Mouse (Mus musculus): ENCODE measurements at regions not wholly inside any gene's neighbourhood (a gene's known extent, or its start where the extent isn't known, plus 50 kb on each side); places are given as distances from the start of the nearest gene placed in this dataset.

GRCm38 (mm10) chr6:52368734-52369412, 55.6 kb downstream of the Evx1 start:
- peak in 1 of 2 experiments; percentile 3 for DNase-seq (ENCODE audit: low spot score in 2 of 2)

GRCm38 (mm10) chr6:52370806-52371360, 57.6 kb downstream of the Evx1 start:
- no peak for DNase-seq (ENCODE audit: low spot score in 2 of 2)

DNA sequence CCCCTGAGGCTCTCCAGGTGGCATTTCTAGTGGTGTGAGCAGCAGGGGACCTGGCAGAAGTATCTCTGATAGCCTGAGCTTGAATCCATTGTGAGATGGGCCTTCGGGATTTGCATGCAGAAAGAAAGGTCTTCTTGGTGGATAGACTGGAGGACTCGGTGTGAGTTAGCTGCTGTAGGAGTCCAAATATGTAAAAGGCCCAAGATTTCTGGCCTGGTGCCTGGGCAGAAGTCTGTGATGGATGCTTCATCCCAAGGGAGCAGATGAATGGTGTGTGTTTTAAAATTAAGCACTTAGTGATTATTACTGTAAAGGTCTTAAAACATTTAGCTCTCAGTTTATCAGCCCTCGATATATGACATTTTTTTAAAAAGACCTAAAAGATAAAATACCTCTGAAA, 65.8 kb downstream of the Evx1 start:
- DNase-seq (ENCODE audit: low spot score in 2 of 2), result no peak

GRCm38 (mm10) chr6:52379588-52379987, 66.3 kb downstream of the Evx1 start:
- DNase-seq (ENCODE audit: low spot score in 2 of 2), result no peak

- no peak for DNase-seq (ENCODE audit: low spot score in 2 of 2)
These were observed 71.7 kb downstream of the Evx1 start for GRCm38 (mm10) chr6:52385044-52385443.

- no peak for DNase-seq (ENCODE audit: low spot score in 2 of 2)
These were observed 88.1 kb downstream of the Evx1 start for GRCm38 (mm10) chr6:52401404-52401803.

DNA sequence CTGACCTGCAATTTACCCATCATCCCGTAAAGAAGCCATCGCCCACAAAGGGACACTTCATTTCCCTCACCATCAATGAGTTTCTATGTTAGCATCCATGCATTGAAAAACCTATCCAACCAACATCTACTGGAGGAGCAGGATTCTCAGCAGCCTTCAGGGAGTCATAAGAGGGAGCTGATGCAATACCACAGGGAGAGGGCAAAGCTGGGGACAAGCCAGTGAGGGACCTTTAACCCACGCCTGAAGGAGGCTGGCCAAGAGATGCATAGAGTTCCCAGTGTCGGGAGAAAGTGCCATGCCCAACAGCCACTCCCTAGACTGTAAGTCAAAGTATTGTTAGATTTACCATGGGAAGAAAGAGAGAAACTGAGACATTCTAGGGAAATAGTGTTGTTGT, 96.7 kb downstream of the Evx1 start:
- no peak for DNase-seq (ENCODE audit: low spot score in 2 of 2)

DNA sequence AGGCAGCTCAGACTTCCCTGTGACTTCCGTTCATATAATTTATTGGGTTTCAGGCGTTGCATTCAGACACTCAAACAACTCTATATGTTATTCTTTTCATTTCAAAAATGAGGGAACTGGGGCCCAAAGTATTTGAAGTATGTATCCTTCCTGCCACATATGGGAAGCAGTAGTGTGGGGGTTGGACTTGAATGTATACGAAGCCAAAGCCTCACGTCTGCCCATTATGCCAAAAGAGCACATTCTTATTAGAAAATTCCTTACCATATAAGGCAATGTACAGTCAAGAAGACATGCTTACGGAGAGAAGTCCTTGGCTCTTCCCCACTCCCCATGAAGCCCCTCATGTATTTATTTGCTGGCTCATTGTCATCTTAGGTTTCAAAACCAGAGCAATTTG, 97.4 kb downstream of the Evx1 start:
- no peak for DNase-seq (ENCODE audit: low spot score in 2 of 2)

DNA sequence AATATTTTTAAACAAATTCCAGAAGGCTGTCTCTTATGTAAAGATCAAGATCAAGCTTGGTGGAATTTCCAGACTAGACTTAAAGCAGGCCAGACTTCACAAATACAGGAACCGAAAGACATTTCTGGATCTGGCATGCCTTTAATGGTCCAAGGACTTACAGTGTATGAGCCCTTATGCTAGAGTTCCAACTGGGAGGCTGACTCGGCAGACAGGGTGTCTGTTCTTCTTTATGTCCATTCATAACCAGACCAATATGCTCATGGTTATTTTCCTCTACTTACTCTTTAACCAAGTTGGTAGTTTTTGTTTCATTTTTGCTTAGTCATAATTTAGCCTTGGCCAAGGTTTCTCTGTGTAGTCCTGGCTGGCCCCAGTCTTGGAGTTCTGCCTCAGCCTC, 98.0 kb downstream of the Evx1 start:
- no peak for DNase-seq (ENCODE audit: low spot score in 2 of 2)

DNA sequence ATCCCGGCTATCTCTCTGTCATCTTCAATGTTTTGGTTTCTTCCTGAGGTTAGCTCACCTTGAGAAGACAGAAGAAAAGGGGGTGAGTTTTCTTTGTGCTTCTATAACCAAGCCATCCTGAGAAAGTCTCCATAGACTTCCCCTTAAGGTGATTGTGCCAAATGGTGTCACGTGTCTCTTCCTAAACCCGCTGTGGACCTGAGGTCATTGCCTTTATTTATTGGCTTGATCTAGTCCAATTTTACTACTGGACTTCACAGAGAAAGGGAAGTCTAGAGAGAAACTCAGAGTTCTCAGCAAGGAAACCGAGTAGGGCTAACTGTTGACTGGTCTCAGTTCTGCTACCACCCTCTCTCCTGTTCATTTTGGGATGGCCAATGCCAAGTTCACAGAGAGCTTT, 100.3 kb downstream of the Evx1 start:
- DNase-seq (ENCODE audit: low spot score in 2 of 2), result no peak

DNA sequence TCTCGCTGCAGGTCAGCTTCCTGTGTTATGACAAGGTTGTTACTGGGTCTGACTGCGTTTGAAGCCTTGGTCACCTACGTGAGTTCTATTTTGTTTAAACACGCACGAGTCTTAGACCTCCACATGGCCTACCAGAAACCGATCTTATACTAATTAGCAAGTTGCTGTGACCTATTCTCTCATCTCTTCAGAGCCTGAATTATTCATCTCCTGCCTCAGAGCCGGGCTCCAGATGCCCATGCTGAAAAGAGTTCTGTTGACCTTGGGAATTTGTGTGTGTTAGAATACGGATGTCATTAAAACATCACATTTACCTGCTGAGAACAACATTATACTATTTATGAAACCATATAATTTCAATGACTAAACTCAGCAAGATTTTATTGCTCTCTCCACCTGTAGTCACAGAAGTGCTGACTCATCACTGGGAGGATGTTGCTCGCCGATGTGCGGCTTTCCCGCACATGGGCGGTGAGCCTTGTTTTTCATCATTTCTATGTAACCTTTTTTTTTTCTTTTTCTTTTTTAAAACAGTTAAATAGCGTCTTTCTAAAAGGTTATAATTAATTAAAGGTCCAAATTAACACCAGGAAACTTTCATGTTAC, 102.1 kb downstream of the Evx1 start:
- no peak for DNase-seq (ENCODE audit: low spot score in 2 of 2)

- DNase-seq (ENCODE audit: low spot score in 2 of 2), result no peak
These were observed 103.2 kb downstream of the Evx1 start for GRCm38 (mm10) chr6:52416491-52416890.

GRCm38 (mm10) chr6:52417439-52418124, 104.3 kb downstream of the Evx1 start:
- no peak for DNase-seq (ENCODE audit: low spot score in 2 of 2)

- DNase-seq (ENCODE audit: low spot score in 2 of 2), result no peak
These were observed 105.3 kb downstream of the Evx1 start for GRCm38 (mm10) chr6:52418451-52419170.

- no peak for DNase-seq (ENCODE audit: low spot score in 2 of 2)
These were observed 107.1 kb downstream of the Evx1 start for GRCm38 (mm10) chr6:52420276-52420970.

DNA sequence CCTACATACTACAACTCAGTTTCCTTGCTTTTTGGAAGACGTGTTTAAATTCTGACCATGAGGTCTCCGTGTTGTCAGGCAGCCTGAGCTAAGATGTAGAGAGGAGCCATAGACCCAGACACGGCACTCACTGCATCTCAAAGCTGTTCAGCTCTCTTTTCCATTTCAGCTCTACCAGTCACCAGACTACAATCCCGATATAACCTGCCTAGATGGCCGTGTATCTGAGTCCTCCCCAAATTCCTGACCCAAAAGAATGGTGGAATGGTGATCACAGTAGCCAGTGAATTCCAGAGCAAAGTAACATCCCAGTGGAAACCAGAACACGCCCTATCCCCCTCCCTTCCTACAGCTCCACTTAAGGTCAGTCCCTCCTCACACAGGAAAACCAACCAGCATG, 108.5 kb downstream of the Evx1 start:
- DNase-seq (ENCODE audit: low spot score in 2 of 2), result no peak

DNA sequence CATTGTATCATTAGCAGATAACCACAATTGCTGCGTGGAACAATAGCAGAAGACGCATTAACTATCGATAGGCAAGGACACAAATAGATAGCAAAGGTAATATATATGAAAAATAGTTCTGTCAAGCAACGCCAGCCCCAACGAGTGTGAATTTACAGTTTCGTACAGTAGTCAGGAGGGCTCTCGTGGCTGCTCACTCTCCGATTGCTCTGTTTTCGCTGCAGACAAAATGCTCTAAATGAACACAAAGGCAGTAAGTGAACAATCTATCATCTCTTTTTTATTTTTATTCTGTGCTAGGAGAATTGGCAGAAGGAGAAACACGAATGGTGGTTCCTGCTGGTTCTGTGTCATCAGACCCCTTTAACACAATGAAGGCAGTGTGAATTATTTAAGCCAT, 109.4 kb downstream of the Evx1 start:
- DNase-seq (ENCODE audit: low spot score in 2 of 2), result no peak

- no peak for DNase-seq (ENCODE audit: low spot score in 2 of 2)
These were observed 110.3 kb downstream of the Evx1 start for GRCm38 (mm10) chr6:52423581-52424107.

GRCm38 (mm10) chr6:52424440-52424839, 111.1 kb downstream of the Evx1 start:
- no peak for DNase-seq (ENCODE audit: low spot score in 2 of 2)

DNA sequence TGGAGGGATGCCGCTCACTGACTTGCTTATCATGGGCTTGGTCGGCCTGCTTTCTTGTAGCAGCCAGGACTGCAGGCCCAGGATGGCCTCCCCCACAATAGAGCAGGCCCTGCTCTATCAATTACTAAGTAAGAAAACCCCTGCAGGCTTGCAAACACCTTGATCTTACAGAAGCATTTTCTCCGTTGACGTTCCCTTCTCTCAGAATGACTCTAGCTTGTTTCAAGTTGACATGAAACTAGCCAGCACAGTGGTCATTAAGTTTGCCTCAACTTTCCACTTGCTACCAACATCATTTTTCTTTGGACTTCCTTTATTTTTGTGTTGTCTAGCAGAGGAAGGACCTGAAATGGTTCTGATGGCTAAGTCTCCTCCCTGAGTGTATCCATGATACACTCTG, 111.8 kb downstream of the Evx1 start:
- DNase-seq (ENCODE audit: low spot score in 2 of 2), result no peak

All from adrenal gland, adult 18-20 months (tissue).